Mouse (Mus musculus): ENCODE results near the gene Map4k1. TPM values are rescaled to one million over a fixed set of nuclear protein-coding genes. Genes with fewer than 3 reads are reported as not detected.

Gene Map4k1
- polyA plus RNA-seq, 1 experiment from 2014 or later = 9.0 TPM

GRCm38 (mm10) chr7:28945416-28946270, 36.2 kb upstream of the Map4k1 start:
- Histone ChIP-seq H3K4me1 (peaks cover 97% of the 10 kb centered on the region), H3K4me2 (peak overlapping the region; percentile 22), H3K4me3 (replicated peaks) (no peak overlapping the region), H3K27me3 (no peaks in the 10 kb centered on the region), H3K36me3 (peaks cover 13% of the 10 kb centered on the region), H3K9ac (peak overlapping the region; percentile 24), H3K9me3 (replicated peaks) (no peaks in the 10 kb centered on the region), H3K27ac (peak overlapping the region; percentile 96)
- peak; percentile 69 for ATAC-seq (replicated peaks; ENCODE audit: low FRiP score)
- 14% methylated on average over 10 of the region's 10 CpGs for WGBS

- Histone ChIP-seq H3K27ac (peak overlapping the region; percentile 96), H3K36me3 (peaks cover 18% of the 10 kb centered on the region), H3K9ac (0 out of 2 replicates have a peak overlapping the region, but pooled peaks have one; percentile 24), H3K27me3 (no peaks in the 10 kb centered on the region), H3K4me2 (peak overlapping the region; percentile 3; the same call in 1 of the 2 replicates), H3K4me3 (replicated peaks) (no peak overlapping the region), H3K9me3 (replicated peaks) (no peaks in the 10 kb centered on the region), H3K4me1 (peaks cover 97% of the 10 kb centered on the region)
- ATAC-seq (replicated peaks; ENCODE audit: low FRiP score) = no peak
- WGBS = 20% methylated on average over 1 of the region's 1 CpGs
Observed at GRCm38 (mm10) chr7:28946271-28946610, 35.6 kb upstream of the Map4k1 start.

- Histone ChIP-seq H3K4me2 (0 out of 2 replicates have a peak overlapping the region, but pooled peaks have one; percentile 0), H3K36me3 (peaks cover 14% of the 10 kb centered on the region), H3K9ac (no peak overlapping the region), H3K4me3 (replicated peaks) (no peak overlapping the region), H3K9me3 (replicated peaks) (no peaks in the 10 kb centered on the region), H3K27me3 (no peaks in the 10 kb centered on the region), H3K27ac (peak overlapping the region; percentile 52), H3K4me1 (peaks cover 98% of the 10 kb centered on the region)
- WGBS = 51% methylated on average over 7 of the region's 7 CpGs
- no peak for ATAC-seq (replicated peaks; ENCODE audit: low FRiP score)
Observed at GRCm38 (mm10) chr7:28948746-28949145, 33.1 kb upstream of the Map4k1 start.

- Histone ChIP-seq H3K4me1 (peaks cover 100% of the 10 kb centered on the region), H3K27ac (peak overlapping the region; percentile 52), H3K9ac (no peak overlapping the region), H3K9me3 (replicated peaks) (no peaks in the 10 kb centered on the region), H3K27me3 (no peaks in the 10 kb centered on the region), H3K4me2 (0 out of 2 replicates have a peak overlapping the region, but pooled peaks have one; percentile 0), H3K4me3 (replicated peaks) (no peak overlapping the region), H3K36me3 (peaks cover 14% of the 10 kb centered on the region; the same call in 1 of the 2 replicates)
- no peak for ATAC-seq (replicated peaks; ENCODE audit: low FRiP score)
- WGBS = 65% methylated on average over 2 of the region's 2 CpGs
Observed at GRCm38 (mm10) chr7:28949298-28949697, 32.6 kb upstream of the Map4k1 start.

GRCm38 (mm10) chr7:28950346-28951037, 31.4 kb upstream of the Map4k1 start:
- Histone ChIP-seq H3K9ac (no peak overlapping the region), H3K4me3 (replicated peaks) (no peak overlapping the region), H3K36me3 (peaks cover 20% of the 10 kb centered on the region; the same call in 1 of the 2 replicates), H3K27ac (no peak overlapping the region), H3K4me1 (peaks cover 98% of the 10 kb centered on the region), H3K9me3 (replicated peaks) (no peaks in the 10 kb centered on the region), H3K27me3 (no peaks in the 10 kb centered on the region), H3K4me2 (no peak overlapping the region)
- 80% methylated on average over 10 of the region's 10 CpGs for WGBS
- no peak for ATAC-seq (replicated peaks; ENCODE audit: low FRiP score)

GRCm38 (mm10) chr7:28951764-28952163, 30.1 kb upstream of the Map4k1 start:
- no peak overlapping the region for H3K4me3 ChIP-seq (replicated peaks)
- H3K27ac ChIP-seq = peak overlapping the region; percentile 91
- H3K9ac ChIP-seq = no peak overlapping the region
- ATAC-seq (replicated peaks; ENCODE audit: low FRiP score) = no peak
- peaks cover 98% of the 10 kb centered on the region for H3K4me1 ChIP-seq
- 59% methylated on average over 2 of the region's 2 CpGs for WGBS
- no peaks in the 10 kb centered on the region for H3K9me3 ChIP-seq (replicated peaks)
- H3K4me2 ChIP-seq = no peak overlapping the region
- no peaks in the 10 kb centered on the region for H3K27me3 ChIP-seq
- peaks cover 20% of the 10 kb centered on the region; the same call in 1 of the 2 replicates for H3K36me3 ChIP-seq

- peaks cover 20% of the 10 kb centered on the region; the same call in 1 of the 2 replicates for H3K36me3 ChIP-seq
- no peaks in the 10 kb centered on the region for H3K27me3 ChIP-seq
- H3K4me3 ChIP-seq (replicated peaks) = no peak overlapping the region
- H3K9ac ChIP-seq = no peak overlapping the region
- WGBS = 9% methylated on average over 3 of the region's 3 CpGs
- peak overlapping the region; percentile 91 for H3K27ac ChIP-seq
- H3K4me2 ChIP-seq = no peak overlapping the region
- no peaks in the 10 kb centered on the region for H3K9me3 ChIP-seq (replicated peaks)
- peaks cover 98% of the 10 kb centered on the region for H3K4me1 ChIP-seq
- no peak for ATAC-seq (replicated peaks; ENCODE audit: low FRiP score)
Observed at GRCm38 (mm10) chr7:28952786-28953185, 29.1 kb upstream of the Map4k1 start.

GRCm38 (mm10) chr7:28953476-28954376, 28.1 kb upstream of the Map4k1 start:
- H3K4me1 ChIP-seq = peaks cover 98% of the 10 kb centered on the region
- peak overlapping the region; percentile 41; the same call in 1 of the 2 replicates for H3K9ac ChIP-seq
- H3K27ac ChIP-seq = peak overlapping the region; percentile 91
- peak overlapping the region; percentile 44 for H3K4me2 ChIP-seq
- no peaks in the 10 kb centered on the region for H3K9me3 ChIP-seq (replicated peaks)
- H3K36me3 ChIP-seq = peaks cover 20% of the 10 kb centered on the region; the same call in 1 of the 2 replicates
- no peaks in the 10 kb centered on the region for H3K27me3 ChIP-seq
- 12% methylated on average over 2 of the region's 2 CpGs for WGBS
- H3K4me3 ChIP-seq (replicated peaks) = no peak overlapping the region
- ATAC-seq (replicated peaks; ENCODE audit: low FRiP score) = peak; percentile 57

- H3K4me3 ChIP-seq (replicated peaks) = no peak overlapping the region
- peaks cover 20% of the 10 kb centered on the region; the same call in 1 of the 2 replicates for H3K36me3 ChIP-seq
- H3K4me1 ChIP-seq = peaks cover 98% of the 10 kb centered on the region
- H3K9me3 ChIP-seq (replicated peaks) = no peaks in the 10 kb centered on the region
- no peak overlapping the region for H3K9ac ChIP-seq
- WGBS = 71% methylated on average over 4 of the region's 4 CpGs
- no peak for ATAC-seq (replicated peaks; ENCODE audit: low FRiP score)
- H3K4me2 ChIP-seq = no peak overlapping the region
- H3K27me3 ChIP-seq = no peaks in the 10 kb centered on the region
- peak overlapping the region; percentile 49; the same call in 1 of the 2 replicates for H3K27ac ChIP-seq
Observed at GRCm38 (mm10) chr7:28954773-28955172, 27.1 kb upstream of the Map4k1 start.

- no peaks in the 10 kb centered on the region for H3K9me3 ChIP-seq (replicated peaks)
- H3K27me3 ChIP-seq = no peaks in the 10 kb centered on the region
- H3K36me3 ChIP-seq = peaks cover 19% of the 10 kb centered on the region; the same call in 1 of the 2 replicates
- H3K27ac ChIP-seq = peak overlapping the region; percentile 49
- no peak for ATAC-seq (replicated peaks; ENCODE audit: low FRiP score)
- 52% methylated on average over 5 of the region's 5 CpGs for WGBS
- H3K9ac ChIP-seq = no peak overlapping the region
- no peak overlapping the region for H3K4me2 ChIP-seq
- no peak overlapping the region for H3K4me3 ChIP-seq (replicated peaks)
- H3K4me1 ChIP-seq = peaks cover 98% of the 10 kb centered on the region
Observed at GRCm38 (mm10) chr7:28955295-28955897, 26.5 kb upstream of the Map4k1 start.

- H3K4me3 ChIP-seq (replicated peaks) = no peak overlapping the region
- H3K9me3 ChIP-seq (replicated peaks) = no peaks in the 10 kb centered on the region
- H3K27me3 ChIP-seq = no peaks in the 10 kb centered on the region
- WGBS = 81% methylated on average over 1 of the region's 1 CpGs
- peak overlapping the region; percentile 42; the same call in 1 of the 2 replicates for H3K27ac ChIP-seq
- H3K9ac ChIP-seq = no peak overlapping the region
- peaks cover 10% of the 10 kb centered on the region; the same call in 1 of the 2 replicates for H3K36me3 ChIP-seq
- ATAC-seq (replicated peaks; ENCODE audit: low FRiP score) = no peak
- H3K4me2 ChIP-seq = no peak overlapping the region
- H3K4me1 ChIP-seq = peaks cover 98% of the 10 kb centered on the region
Observed at GRCm38 (mm10) chr7:28956270-28956669, 25.6 kb upstream of the Map4k1 start.
